ENCODE assay signal across 15 mouse cellular contexts in the genomic region with DNA sequence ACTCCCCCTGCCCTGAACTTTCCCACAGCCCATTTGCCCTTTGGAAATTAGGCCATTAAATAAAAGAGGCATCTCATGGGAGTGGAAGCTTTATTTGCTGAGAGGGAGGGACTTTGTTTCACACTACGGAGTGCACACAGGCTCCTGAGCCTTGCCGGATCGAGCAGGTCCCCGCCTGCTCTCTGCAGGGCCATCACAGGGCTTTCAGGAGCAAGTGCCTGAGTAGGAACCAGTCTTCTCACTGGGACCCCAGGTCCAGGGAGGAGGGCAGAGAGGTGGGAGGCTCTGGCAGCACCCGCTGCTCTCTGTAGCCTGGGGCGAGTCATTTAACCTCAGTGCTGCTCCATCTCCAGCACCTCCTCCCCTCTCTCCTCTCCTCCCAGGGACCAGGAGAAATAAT. TPM values are rescaled to one million over a fixed set of nuclear protein-coding genes. Genes with fewer than 3 reads are reported as not detected.
DNase-seq lines count a peak whose midpoint lies in the region; ATAC-seq lines count a peak whose summit lies in the region.
"Had no signal": no experiment of that assay in that cellular context is flagged by ENCODE, and none has a peak within 500 bp of the region (broad histone marks: within the 10 kb centered on the region; RNA-seq: fewer than 3 reads in every experiment).

No protein-coding gene starts in this region.

- peaks cover 12% of the 10 kb centered on the region for H3K4me1 ChIP-seq in liver, embryonic 12.5 days
- H3K4me1 ChIP-seq in kidney, embryonic 16.5 days (ENCODE audit: insufficient read depth, low read length): peaks cover 25% of the 10 kb centered on the region
- H3K4me1 ChIP-seq in stomach, embryonic 14.5 days (ENCODE audit: control insufficient read depth, insufficient read depth, low read length): peaks cover 14% of the 10 kb centered on the region; the same call in 1 of the 2 replicates

- H3K27ac ChIP-seq in liver, embryonic 12.5 days: no peak overlapping the region
- peak overlapping the region; percentile 78 for H3K27ac ChIP-seq in kidney, embryonic 16.5 days (ENCODE audit: low read length)
- H3K27ac ChIP-seq in stomach, embryonic 14.5 days (ENCODE audit: low read length): peak overlapping the region; percentile 33; the same call in 1 of the 2 replicates
- H3K27ac ChIP-seq: embryonic facial prominence, embryonic 13.5 days; heart, adult 2 months; macrophage had no signal

- H3K4me3 ChIP-seq in liver, embryonic 12.5 days: no peak overlapping the region
- no peak overlapping the region for H3K4me3 ChIP-seq in kidney, embryonic 16.5 days (ENCODE audit: low read length)
- H3K4me3 ChIP-seq in stomach, embryonic 14.5 days (ENCODE audit: low read depth, low read length): no peak overlapping the region
- H3K4me3 ChIP-seq: embryonic facial prominence, embryonic 13.5 days; heart, adult 2 months had no signal

- no peaks in the 10 kb centered on the region for H3K36me3 ChIP-seq in liver, embryonic 12.5 days
- H3K36me3 ChIP-seq in kidney, embryonic 16.5 days (ENCODE audit: insufficient read depth, low read length): no peaks in the 10 kb centered on the region
- H3K36me3 ChIP-seq in stomach, embryonic 14.5 days (ENCODE audit: control insufficient read depth, insufficient read depth, low read length): no peaks in the 10 kb centered on the region
- H3K36me3 ChIP-seq: embryonic facial prominence, embryonic 13.5 days; forebrain, embryonic 10.5 days had no signal

- no peak overlapping the region for H3K9ac ChIP-seq in liver, embryonic 12.5 days
- peak overlapping the region; percentile 32 for H3K9ac ChIP-seq in kidney, embryonic 16.5 days (replicated peaks; ENCODE audit: low read length)
- no peak overlapping the region for H3K9ac ChIP-seq in stomach, embryonic 14.5 days (replicated peaks; ENCODE audit: low read depth, low read length)
- H3K9ac ChIP-seq: embryonic facial prominence, embryonic 13.5 days had no signal

- ATAC-seq in liver, embryonic 12.5 days: no peak
- ATAC-seq in kidney, embryonic 16.5 days (ENCODE audit: low FRiP score, low TSS enrichment): peak; percentile 63
- no peak for ATAC-seq in stomach, embryonic 14.5 days (ENCODE audit: insufficient number of reproducible peaks, insufficient read depth, low FRiP score, low read depth)
- ATAC-seq in megakaryocyte, adult 5-6 weeks (ENCODE audit: poor library complexity, severe bottlenecking): no peak

- no peaks in the 10 kb centered on the region for H3K9me3 ChIP-seq in liver, embryonic 12.5 days (replicated peaks)
- no peaks in the 10 kb centered on the region for H3K9me3 ChIP-seq in kidney, embryonic 16.5 days (ENCODE audit: low read length)
- H3K9me3 ChIP-seq in stomach, embryonic 14.5 days (ENCODE audit: control insufficient read depth, low read depth, low read length): no peaks in the 10 kb centered on the region

- peaks cover 34% of the 10 kb centered on the region for H3K27me3 ChIP-seq in liver, embryonic 12.5 days (replicated peaks)
- H3K27me3 ChIP-seq in kidney, embryonic 16.5 days (ENCODE audit: insufficient read depth, low read length): no peaks in the 10 kb centered on the region
- H3K27me3 ChIP-seq in stomach, embryonic 14.5 days (ENCODE audit: control insufficient read depth, insufficient read depth, low read length): no peaks in the 10 kb centered on the region

- DNase-seq in liver: no peak
- DNase-seq in kidney, adult 11 months: peak; percentile 74
- no peak for DNase-seq in heart, adult 8-10 months (ENCODE audit: low spot score)
- DNase-seq: layer of hippocampus, postnatal 36 days; lung, adult 2 months; thymus, postnatal 36 days had no signal

- WGBS in liver, embryonic 12.5 days (ENCODE audit: insufficient replicate concordance): 43% methylated on average over 6 of the region's 6 CpGs
- 10% methylated on average over 6 of the region's 6 CpGs for WGBS in kidney, embryonic 16.5 days
- WGBS in stomach, embryonic 14.5 days: 34% methylated on average over 6 of the region's 6 CpGs

- peak overlapping the region; percentile 15 for H3K4me2 ChIP-seq in liver, embryonic 12.5 days
- H3K4me2 ChIP-seq in kidney, embryonic 16.5 days (replicated peaks; ENCODE audit: low read depth, low read length): no peak overlapping the region
- H3K4me2 ChIP-seq in stomach, embryonic 14.5 days (replicated peaks; ENCODE audit: low read depth, low read length): no peak overlapping the region
- H3K4me2 ChIP-seq: embryonic facial prominence, embryonic 13.5 days had no signal

RNA-seq across cellular contexts. Expression of a gene that starts 7.7 kb away (rescaled TPM):
- polyA plus RNA-seq in liver, embryonic 12.5 days (2016; fragmentation: Nextera tagmentation; extraction: Ambion mirVana): 13.1 and 13.9 TPM in 2 replicates
- polyA plus RNA-seq in kidney, embryonic 16.5 days (2015; fragmentation: Nextera tagmentation; extraction: Ambion mirVana): 9.7 and 10.0 TPM in 2 replicates
- polyA plus RNA-seq in stomach, embryonic 14.5 days (2014; fragmentation: Nextera tagmentation; extraction: Ambion mirVana): 11.3 and 11.6 TPM in 2 replicates
- total RNA-seq in megakaryocyte, adult 5-6 weeks (2015): 16.2 and 19.9 TPM in 2 replicates
- total RNA-seq in megakaryocyte, adult 5-6 weeks (2017): 18.2 and 29.8 TPM in 2 replicates
- total RNA-seq in heart, adult 8-10 months (2022): 10 to 100 TPM; 25.8 to 30.2 (median 27.8) TPM

RNA-seq across cellular contexts. Expression of a gene that starts 44.4 kb away (rescaled TPM):
- polyA plus RNA-seq in liver, embryonic 12.5 days (2016; fragmentation: Nextera tagmentation; extraction: Ambion mirVana): 0.13 TPM in 1 of 2 replicates, not detected in the other
- polyA plus RNA-seq in kidney, embryonic 16.5 days (2015; fragmentation: Nextera tagmentation; extraction: Ambion mirVana): 0.15 and 0.19 TPM in 2 replicates
- polyA plus RNA-seq in stomach, embryonic 14.5 days (2014; fragmentation: Nextera tagmentation; extraction: Ambion mirVana): 0.13 TPM in 1 of 2 replicates, not detected in the other
- total RNA-seq in megakaryocyte, adult 5-6 weeks (2015): 0.91 and 1.6 TPM in 2 replicates
- total RNA-seq in megakaryocyte, adult 5-6 weeks (2017): 0.77 and 1.3 TPM in 2 replicates
- 1 to 10 TPM; 3.7 to 9.2 (median 4.8) TPM for total RNA-seq in heart, adult 8-10 months (2022)
- total RNA-seq: MEL had no signal
- polyA plus RNA-seq: macrophage had no signal
